Mouse (Mus musculus) intestine, embryonic 15.5 days (tissue): ENCODE results near the gene Olfr48. TPM values are rescaled to one million over a fixed set of nuclear protein-coding genes. Genes with fewer than 3 reads are reported as not detected.

Source experiments
- ATAC-seq: fragments of 200-750 bp; cut with Nextera tagmentation; 2 replicates; pipeline ENCODE4 v1.8.0; 2017; ENCODE audit warnings: moderate TSS enrichment, moderate library complexity
- H3K27ac ChIP-seq: fragments of 300-500 bp; sonication (generic); 2 replicates; pipeline ENCODE4 v1.5.1; 2015; ENCODE audit warnings: mild to moderate bottlenecking, inconsistent platforms
- H3K27me3 ChIP-seq: fragments of 300-500 bp; sonication (generic); replicated peaks from 2 replicates; pipeline ENCODE4 v1.6.1; 2015; ENCODE audit warnings: inconsistent platforms
- H3K36me3 ChIP-seq: fragments of 300-500 bp; sonication (generic); 2 replicates; pipeline ENCODE4 v1.6.1; 2015; ENCODE audit warnings: inconsistent platforms
- H3K4me1 ChIP-seq: fragments of 300-500 bp; sonication (generic); replicated peaks from 2 replicates; pipeline ENCODE4 v1.6.1; 2015; ENCODE audit warnings: inconsistent platforms
- H3K4me2 ChIP-seq: fragments of 300-500 bp; sonication (generic); replicated peaks from 2 replicates; pipeline ENCODE4 v1.6.1; 2015; ENCODE audit warnings: mild to moderate bottlenecking, inconsistent platforms
- H3K4me3 ChIP-seq: fragments of 300-500 bp; sonication (generic); replicated peaks from 2 replicates; pipeline ENCODE4 v1.5.1; 2015; ENCODE audit warnings: inconsistent platforms
- H3K9ac ChIP-seq: fragments of 300-500 bp; sonication (generic); 2 replicates; pipeline ENCODE4 v1.6.1; 2015; ENCODE audit warnings: inconsistent platforms
- H3K9me3 ChIP-seq: fragments of 300-500 bp; sonication (generic); 2 replicates; pipeline ENCODE4 v1.6.1; 2016; ENCODE audit warnings: inconsistent platforms
- WGBS: fragments of 180-500 bp; shearing (Covaris S2); methylation state at CpG from one replicate; pipeline ENCODE4 v1.1.7; 2015; 5-methylcytosine and 5-hydroxymethylcytosine counted together
- polyA plus RNA-seq: library from polyadenylated mRNA; unstranded; fragments of >200 nt; fragmentation: Nextera tagmentation; extraction: Ambion mirVana; gene quantifications from 2 replicates; pipeline ENCODE4 v1.2.1, GENCODE M21; 2015

The Olfr48 gene
- not detected in 2 replicates for polyA plus RNA-seq

- no peak within 1 kb of the TSS for H3K9ac ChIP-seq
- H3K4me1 ChIP-seq, result no peaks in the 10 kb centered on the region
- H3K27ac ChIP-seq, result no peak within 1 kb of the TSS
- H3K36me3 ChIP-seq, result no peaks in the 10 kb centered on the region
- H3K9me3 ChIP-seq, result no peaks in the 10 kb centered on the region
- no peaks in the 10 kb centered on the region for H3K27me3 ChIP-seq
- no peak within 1 kb of the TSS for H3K4me2 ChIP-seq
- WGBS, result 81% methylated on average over 5 of the region's 5 CpGs
- no peak within 1 kb of the TSS for H3K4me3 ChIP-seq
- no peak for ATAC-seq
These were observed at the start of gene Olfr48 for GRCm38 (mm10) chr2:89848105-89848504. Gene Olfr48, minus strand, starts transcription at chr2:89848205.

- no peak within 1 kb of the TSS for H3K27ac ChIP-seq
- no peak within 1 kb of the TSS for H3K4me3 ChIP-seq
- H3K27me3 ChIP-seq, result no peaks in the 10 kb centered on the region
- H3K9ac ChIP-seq, result no peak within 1 kb of the TSS
- no peaks in the 10 kb centered on the region for H3K36me3 ChIP-seq
- no peak within 1 kb of the TSS for H3K4me2 ChIP-seq
- no peak for ATAC-seq
- WGBS, result 85% methylated on average over 1 of the region's 1 CpGs
- no peaks in the 10 kb centered on the region for H3K4me1 ChIP-seq
- H3K9me3 ChIP-seq, result no peaks in the 10 kb centered on the region
These were observed 30.1 kb upstream of the Olfr48 start, which contains the start of gene Olfr1257 for GRCm38 (mm10) chr2:89878137-89878536. Gene Olfr1257, plus strand, starts transcription at chr2:89878437.

- H3K36me3 ChIP-seq, result no peaks in the 10 kb centered on the region
- 88% methylated on average over 1 of the region's 1 CpGs for WGBS
- H3K27ac ChIP-seq, result no peak overlapping the region
- H3K9me3 ChIP-seq, result no peaks in the 10 kb centered on the region
- H3K4me2 ChIP-seq, result no peak overlapping the region
- H3K4me3 ChIP-seq, result no peak overlapping the region
- no peaks in the 10 kb centered on the region for H3K27me3 ChIP-seq
- H3K9ac ChIP-seq, result no peak overlapping the region
- no peaks in the 10 kb centered on the region for H3K4me1 ChIP-seq
- no peak for ATAC-seq
These were observed 1.2 kb upstream of the Olfr48 start for GRCm38 (mm10) chr2:89849230-89849629.

GRCm38 (mm10) chr2:89841455-89841854 is 6.5 kb downstream of the Olfr48 start, which contains the start of gene Olfr1256:
Gene Olfr1256, minus strand, starts transcription at chr2:89841555.
- no peak for ATAC-seq
- Histone ChIP-seq H3K9ac (no peak within 1 kb of the TSS), H3K4me2 (no peak within 1 kb of the TSS), H3K4me1 (no peaks in the 10 kb centered on the region), H3K27me3 (no peaks in the 10 kb centered on the region), H3K4me3 (no peak within 1 kb of the TSS), H3K27ac (no peak within 1 kb of the TSS), H3K9me3 (no peaks in the 10 kb centered on the region), H3K36me3 (no peaks in the 10 kb centered on the region)
- 50% methylated on average over 2 of the region's 2 CpGs for WGBS

- ATAC-seq, result no peak
- 82% methylated on average over 1 of the region's 1 CpGs for WGBS
- Histone ChIP-seq H3K4me1 (no peaks in the 10 kb centered on the region), H3K9ac (no peak overlapping the region), H3K27ac (no peak overlapping the region), H3K27me3 (no peaks in the 10 kb centered on the region), H3K4me2 (no peak overlapping the region), H3K36me3 (no peaks in the 10 kb centered on the region), H3K9me3 (no peaks in the 10 kb centered on the region), H3K4me3 (no peak overlapping the region)
These were observed 27.8 kb downstream of the Olfr48 start for GRCm38 (mm10) chr2:89820216-89820615.

GRCm38 (mm10) chr2:89811751-89812150 is 36.3 kb downstream of the Olfr48 start, which contains the start of gene Olfr1255:
Gene Olfr1255, plus strand, starts transcription at chr2:89812051.
- Histone ChIP-seq H3K9ac (no peak within 1 kb of the TSS), H3K36me3 (no peaks in the 10 kb centered on the region), H3K4me3 (no peak within 1 kb of the TSS), H3K27ac (no peak within 1 kb of the TSS), H3K27me3 (no peaks in the 10 kb centered on the region), H3K4me1 (no peaks in the 10 kb centered on the region), H3K4me2 (no peak within 1 kb of the TSS), H3K9me3 (no peaks in the 10 kb centered on the region)
- WGBS, result 79% methylated on average over 3 of the region's 3 CpGs
- no peak for ATAC-seq

- Histone ChIP-seq H3K4me1 (no peaks in the 10 kb centered on the region), H3K27me3 (no peaks in the 10 kb centered on the region), H3K9me3 (no peaks in the 10 kb centered on the region), H3K9ac (no peak overlapping the region), H3K4me2 (no peak overlapping the region), H3K4me3 (no peak overlapping the region), H3K36me3 (no peaks in the 10 kb centered on the region), H3K27ac (no peak overlapping the region)
- WGBS, result 80% methylated on average over 2 of the region's 2 CpGs
- ATAC-seq, result no peak
These were observed 37.3 kb downstream of the Olfr48 start for GRCm38 (mm10) chr2:89810751-89811150.

- Histone ChIP-seq H3K4me3 (no peak overlapping the region), H3K36me3 (no peaks in the 10 kb centered on the region), H3K4me2 (no peak overlapping the region), H3K27me3 (no peaks in the 10 kb centered on the region), H3K27ac (no peak overlapping the region), H3K9ac (no peak overlapping the region), H3K9me3 (no peaks in the 10 kb centered on the region), H3K4me1 (no peaks in the 10 kb centered on the region)
- ATAC-seq, result no peak
- 89% methylated on average over 3 of the region's 3 CpGs for WGBS
These were observed 48.4 kb downstream of the Olfr48 start for GRCm38 (mm10) chr2:89799583-89799982.

- H3K27ac ChIP-seq, result no peak within 1 kb of the TSS
- H3K4me3 ChIP-seq, result no peak within 1 kb of the TSS
- ATAC-seq, result no peak
- H3K9me3 ChIP-seq, result no peaks in the 10 kb centered on the region
- H3K36me3 ChIP-seq, result no peaks in the 10 kb centered on the region
- H3K4me2 ChIP-seq, result no peak within 1 kb of the TSS
- H3K27me3 ChIP-seq, result no peaks in the 10 kb centered on the region
- no peak within 1 kb of the TSS for H3K9ac ChIP-seq
- H3K4me1 ChIP-seq, result no peaks in the 10 kb centered on the region
These were observed 54.5 kb downstream of the Olfr48 start, which contains the start of gene Olfr1254 for GRCm38 (mm10) chr2:89793519-89793918. Gene Olfr1254, minus strand, starts transcription at chr2:89793619.

Other genes with a start within 250 kb of the Olfr48 start
- not detected in 2 replicates for gene Olfr1247, start 234.1 kb downstream of the Olfr48 start, polyA plus RNA-seq
- not detected in 2 replicates for gene Olfr1248, start 230.0 kb downstream of the Olfr48 start, polyA plus RNA-seq
- not detected in 2 replicates for gene Olfr1249, start 213.2 kb downstream of the Olfr48 start, polyA plus RNA-seq
- not detected in 2 replicates for gene Olfr1250, start 186.7 kb downstream of the Olfr48 start, polyA plus RNA-seq
- not detected in 2 replicates for gene Olfr1251, start 176.3 kb downstream of the Olfr48 start, polyA plus RNA-seq
- gene Olfr1252, start 123.2 kb downstream of the Olfr48 start, polyA plus RNA-seq, result not detected in 2 replicates
- gene Olfr1253, start 91.1 kb downstream of the Olfr48 start, polyA plus RNA-seq, result not detected in 2 replicates
- not detected in 2 replicates for gene Olfr1254, start 54.6 kb downstream of the Olfr48 start, polyA plus RNA-seq
- gene Olfr1255, start 36.2 kb downstream of the Olfr48 start, polyA plus RNA-seq, result not detected in 2 replicates
- gene Olfr1256, start 6.7 kb downstream of the Olfr48 start, polyA plus RNA-seq, result not detected in 2 replicates
- 0.09 TPM in 1 of 2 replicates, not detected in the other for gene Olfr1257, start 30.2 kb upstream of the Olfr48 start, polyA plus RNA-seq
- gene Olfr1258, start 79.1 kb upstream of the Olfr48 start, polyA plus RNA-seq, result not detected in 2 replicates
- gene Olfr1259, start 100.5 kb upstream of the Olfr48 start, polyA plus RNA-seq, result not detected in 2 replicates
- gene Olfr1260, start 126.1 kb upstream of the Olfr48 start, polyA plus RNA-seq, result not detected in 2 replicates
- not detected in 2 replicates for gene Olfr1261, start 143.0 kb upstream of the Olfr48 start, polyA plus RNA-seq
- gene Olfr1262, start 151.9 kb upstream of the Olfr48 start, polyA plus RNA-seq, result not detected in 2 replicates
- gene Olfr1263, start 163.9 kb upstream of the Olfr48 start, polyA plus RNA-seq, result not detected in 2 replicates
- not detected in 2 replicates for gene Olfr1264, start 177.4 kb upstream of the Olfr48 start, polyA plus RNA-seq
- not detected in 2 replicates for gene Olfr1265, start 187.1 kb upstream of the Olfr48 start, polyA plus RNA-seq
- gene Olfr140, start 215.4 kb upstream of the Olfr48 start, polyA plus RNA-seq, result not detected in 2 replicates